Mouse (Mus musculus) limb, embryonic 11.5 days (tissue): ENCODE data around the gene 4933428M09Rik. TPM values are rescaled to one million over a fixed set of nuclear protein-coding genes. Genes with fewer than 3 reads are reported as not detected.

Experiments
- ATAC-seq: fragments of 200-750 bp; cut with Nextera tagmentation; 2 replicates; pipeline ENCODE4 v1.8.0; 2017; ENCODE audit warnings: low read depth; ENCODE audit not compliant: insufficient number of reproducible peaks, low FRiP score, low TSS enrichment
- DNase-seq: peaks from one replicate; pipeline ENCODE4 v3.0.0-alpha.2; 2015; ENCODE audit warnings: low spot score
- H3K27ac ChIP-seq: fragments of 300-500 bp; sonication (generic); replicated peaks from 2 replicates; pipeline ENCODE4 v1.5.1; 2014; ENCODE audit warnings: low read depth, mild to moderate bottlenecking, low read length
- H3K27me3 ChIP-seq: fragments of 300-500 bp; sonication (generic); 2 replicates; pipeline ENCODE4 v1.6.1; 2014; ENCODE audit warnings: mild to moderate bottlenecking, low read length, mixed read lengths; ENCODE audit not compliant: control insufficient read depth, insufficient read depth
- H3K36me3 ChIP-seq: fragments of 300-500 bp; sonication (generic); 2 replicates; pipeline ENCODE4 v1.6.1; 2014; ENCODE audit warnings: mild to moderate bottlenecking, low read length, moderate library complexity, mixed read lengths; ENCODE audit not compliant: control insufficient read depth, insufficient read depth
- H3K4me1 ChIP-seq: fragments of 300-500 bp; sonication (generic); 2 replicates; pipeline ENCODE4 v1.6.1; 2014; ENCODE audit warnings: low read length, mixed read lengths; ENCODE audit not compliant: control insufficient read depth, insufficient read depth
- H3K4me2 ChIP-seq: fragments of 300-500 bp; sonication (generic); 2 replicates; pipeline ENCODE4 v1.6.1; 2014; ENCODE audit warnings: low read depth, mild to moderate bottlenecking, moderate library complexity; ENCODE audit not compliant: severe bottlenecking
- H3K4me3 ChIP-seq: fragments of 300-500 bp; sonication (generic); 2 replicates; pipeline ENCODE4 v1.5.1; 2014; ENCODE audit warnings: low read depth, low read length
- H3K9ac ChIP-seq: fragments of 300-500 bp; sonication (generic); 2 replicates; pipeline ENCODE4 v1.6.1; 2014; ENCODE audit warnings: mild to moderate bottlenecking, low read length
- H3K9me3 ChIP-seq: fragments of 300-500 bp; sonication (generic); 2 replicates; pipeline ENCODE4 v1.6.1; 2016; ENCODE audit warnings: low read length; ENCODE audit not compliant: control insufficient read depth
- WGBS: fragments of 180-500 bp; shearing (Covaris S2); extraction: QIAGEN DNeasy Blood & Tissue Kit; methylation state at CpG from one replicate; pipeline ENCODE4 v1.1.7; 2014; 5-methylcytosine and 5-hydroxymethylcytosine counted together
- polyA plus RNA-seq: library from polyadenylated mRNA; unstranded; fragments of >200 nt; fragmentation: Nextera tagmentation; extraction: Ambion mirVana; gene quantifications from 2 replicates; pipeline ENCODE4 v1.2.1, GENCODE M21; 2014

The 4933428M09Rik gene
- polyA plus RNA-seq, 1 experiment from 2014 or later = not detected

- peak; percentile 77 for DNase-seq
- no peak overlapping the region for H3K27ac ChIP-seq
- H3K4me2 ChIP-seq = peak overlapping the region; percentile 31
- 0 out of 2 replicates have a peak, but pooled peaks cover 3% of the 10 kb centered on the region for H3K27me3 ChIP-seq
- H3K4me3 ChIP-seq = peak overlapping the region; percentile 23
- WGBS = 20% methylated on average over 22 of the region's 22 CpGs
- no peaks in the 10 kb centered on the region for H3K4me1 ChIP-seq
- peak; percentile 94 for ATAC-seq
- H3K9ac ChIP-seq = peak overlapping the region; percentile 34; the same call in 1 of the 2 replicates
- H3K9me3 ChIP-seq = no peaks in the 10 kb centered on the region
- H3K36me3 ChIP-seq = no peaks in the 10 kb centered on the region
These were observed 38.1 kb downstream of the 4933428M09Rik start for GRCm38 (mm10) chrX:139216991-139217593.

GRCm38 (mm10) chrX:139217776-139218175, 38.7 kb downstream of the 4933428M09Rik start:
- peak overlapping the region; percentile 31 for H3K4me2 ChIP-seq
- ATAC-seq (no peak), DNase-seq (no peak)
- H3K27me3 ChIP-seq = 0 out of 2 replicates have a peak, but pooled peaks cover under 1% of the 10 kb centered on the region
- H3K36me3 ChIP-seq = no peaks in the 10 kb centered on the region
- H3K27ac ChIP-seq = no peak overlapping the region
- peak overlapping the region; percentile 23; the same call in 1 of the 2 replicates for H3K4me3 ChIP-seq
- no peak overlapping the region for H3K9ac ChIP-seq
- H3K4me1 ChIP-seq = no peaks in the 10 kb centered on the region
- 79% methylated on average over 10 of the region's 10 CpGs for WGBS
- no peaks in the 10 kb centered on the region for H3K9me3 ChIP-seq

GRCm38 (mm10) chrX:139219017-139219416, 40.0 kb downstream of the 4933428M09Rik start:
- H3K36me3 ChIP-seq = no peaks in the 10 kb centered on the region
- H3K4me1 ChIP-seq = no peaks in the 10 kb centered on the region
- no peak overlapping the region for H3K4me2 ChIP-seq
- H3K9ac ChIP-seq = no peak overlapping the region
- no peaks in the 10 kb centered on the region for H3K9me3 ChIP-seq
- ATAC-seq (no peak), DNase-seq (peak; percentile 28)
- H3K27me3 ChIP-seq = no peaks in the 10 kb centered on the region
- no peak overlapping the region for H3K27ac ChIP-seq
- WGBS = 46% methylated on average over 2 of the region's 2 CpGs
- no peak overlapping the region for H3K4me3 ChIP-seq

GRCm38 (mm10) chrX:139220830-139221229, 41.8 kb downstream of the 4933428M09Rik start:
- Histone ChIP-seq H3K4me2 (no peak overlapping the region), H3K4me3 (no peak overlapping the region), H3K9ac (no peak overlapping the region), H3K27ac (no peak overlapping the region), H3K4me1 (no peaks in the 10 kb centered on the region), H3K9me3 (no peaks in the 10 kb centered on the region), H3K27me3 (no peaks in the 10 kb centered on the region), H3K36me3 (no peaks in the 10 kb centered on the region)
- DNase-seq = no peak
- 74% methylated on average over 4 of the region's 4 CpGs for WGBS
- ATAC-seq = no peak

- DNase-seq (no peak), ATAC-seq (no peak)
- no peaks in the 10 kb centered on the region for H3K27me3 ChIP-seq
- no peaks in the 10 kb centered on the region for H3K36me3 ChIP-seq
- H3K4me1 ChIP-seq = no peaks in the 10 kb centered on the region
- H3K9ac ChIP-seq = no peak overlapping the region
- no peak overlapping the region for H3K4me3 ChIP-seq
- WGBS = 71% methylated on average over 3 of the region's 3 CpGs
- no peaks in the 10 kb centered on the region for H3K9me3 ChIP-seq
- no peak overlapping the region for H3K27ac ChIP-seq
- no peak overlapping the region for H3K4me2 ChIP-seq
These were observed 42.9 kb downstream of the 4933428M09Rik start for GRCm38 (mm10) chrX:139221893-139222292.

Other genes starting within 250 kb of the 4933428M09Rik start
- 0.16 TPM in 1 of 2 replicates, not detected in the other for gene Serpina7, start 94.0 kb upstream of the 4933428M09Rik start, polyA plus RNA-seq
- gene 4930513O06Rik, start 93.0 kb upstream of the 4933428M09Rik start, polyA plus RNA-seq = not detected in 2 replicates
- gene Mum1l1, start 30.8 kb downstream of the 4933428M09Rik start, polyA plus RNA-seq = 43.5 TPM in 2 replicates
- not detected in 2 replicates for gene Trap1a, start 154.5 kb downstream of the 4933428M09Rik start, polyA plus RNA-seq